Mouse (Mus musculus) embryonic facial prominence, embryonic 15.5 days (tissue): ENCODE results near the gene B3galt5. TPM values are rescaled to one million over a fixed set of nuclear protein-coding genes. Genes with fewer than 3 reads are reported as not detected.

Experiments used
- polyA plus RNA-seq: library from polyadenylated mRNA; unstranded; fragments of >200 nt; fragmentation: Nextera tagmentation; extraction: Ambion mirVana; gene quantifications from 2 replicates; pipeline ENCODE4 v1.2.1, GENCODE M21; 2015

B3galt5 gene
- polyA plus RNA-seq, 1 experiment from 2014 or later = 0.61 TPM

Other genes with a start within 250 kb of the B3galt5 start
- 82.0 and 84.6 TPM in 2 replicates for gene Psmg1, start 244.8 kb upstream of the B3galt5 start, polyA plus RNA-seq
- gene Brwd1, start 153.3 kb upstream of the B3galt5 start, polyA plus RNA-seq = 78.3 and 79.8 TPM in 2 replicates
- gene Hmgn1, start 108.1 kb upstream of the B3galt5 start, polyA plus RNA-seq = 557 and 581 TPM in 2 replicates
- 51.3 and 52.3 TPM in 2 replicates for gene Wrb, start 90.4 kb upstream of the B3galt5 start, polyA plus RNA-seq
- 2.1 and 2.3 TPM in 2 replicates for gene Lca5l, start 43.5 kb upstream of the B3galt5 start, polyA plus RNA-seq
- gene Sh3bgr, start 35.4 kb upstream of the B3galt5 start, polyA plus RNA-seq = 12.8 and 21.1 TPM in 2 replicates
- gene Itgb2l, start 207.8 kb downstream of the B3galt5 start, polyA plus RNA-seq = 0.09 and 0.39 TPM in 2 replicates
- gene Pcp4, start 231.8 kb downstream of the B3galt5 start, polyA plus RNA-seq = 12.7 and 13.8 TPM in 2 replicates